Mouse (Mus musculus) hindbrain, embryonic 16.5 days (tissue): ENCODE results near the gene Cldn10. TPM values are rescaled to one million over a fixed set of nuclear protein-coding genes. Genes with fewer than 3 reads are reported as not detected.

ENCODE experiments used
- ATAC-seq: fragments of 200-750 bp; cut with Nextera tagmentation; 2 replicates; pipeline ENCODE4 v1.8.0; 2017; ENCODE audit warnings: moderate TSS enrichment, moderate library complexity
- H3K27ac ChIP-seq: fragments of 300-500 bp; sonication (generic); 2 replicates; pipeline ENCODE4 v1.5.1; 2014; ENCODE audit warnings: low read depth, mild to moderate bottlenecking, control low read depth, low read length, moderate library complexity
- H3K27me3 ChIP-seq: fragments of 300-500 bp; sonication (generic); replicated peaks from 2 replicates; pipeline ENCODE4 v1.6.1; 2014; ENCODE audit warnings: low read length; ENCODE audit not compliant: control insufficient read depth, insufficient read depth
- H3K36me3 ChIP-seq: fragments of 300-500 bp; sonication (generic); 2 replicates; pipeline ENCODE4 v1.6.1; 2014; ENCODE audit warnings: mild to moderate bottlenecking, low read length, moderate library complexity, mixed read lengths; ENCODE audit not compliant: control insufficient read depth, insufficient read depth
- H3K4me1 ChIP-seq: fragments of 300-500 bp; sonication (generic); 2 replicates; pipeline ENCODE4 v1.6.1; 2014; ENCODE audit warnings: low read depth, low read length; ENCODE audit not compliant: control insufficient read depth, insufficient read depth
- H3K4me2 ChIP-seq: fragments of 300-500 bp; sonication (generic); 2 replicates; pipeline ENCODE4 v1.6.1; 2014; ENCODE audit warnings: mild to moderate bottlenecking, low read length, control low read depth, moderate library complexity
- H3K4me3 ChIP-seq: fragments of 300-500 bp; sonication (generic); 2 replicates; pipeline ENCODE4 v1.5.1; 2014; ENCODE audit warnings: mild to moderate bottlenecking, low read length, control low read depth, moderate library complexity
- H3K9ac ChIP-seq: fragments of 300-500 bp; sonication (generic); 2 replicates; pipeline ENCODE4 v1.6.1; 2014; ENCODE audit warnings: low read depth, mild to moderate bottlenecking, control low read depth, low read length, moderate library complexity
- H3K9me3 ChIP-seq: fragments of 300-500 bp; sonication (generic); 2 replicates; pipeline ENCODE4 v1.6.1; 2014; ENCODE audit warnings: mild to moderate bottlenecking, low read length, moderate library complexity; ENCODE audit not compliant: control insufficient read depth
- WGBS: fragments of 180-500 bp; shearing (Covaris S2); extraction: QIAGEN DNeasy Blood & Tissue Kit; methylation state at CpG from one replicate; pipeline ENCODE4 v1.1.7; 2014; 5-methylcytosine and 5-hydroxymethylcytosine counted together
- polyA plus RNA-seq: library from polyadenylated mRNA; unstranded; fragments of >200 nt; fragmentation: Nextera tagmentation; extraction: Ambion mirVana; gene quantifications from 2 replicates; pipeline ENCODE4 v1.2.1, GENCODE M21; 2015

Cldn10 gene
- polyA plus RNA-seq, 1 experiment from 2014 or later: 9.2 TPM

DNA sequence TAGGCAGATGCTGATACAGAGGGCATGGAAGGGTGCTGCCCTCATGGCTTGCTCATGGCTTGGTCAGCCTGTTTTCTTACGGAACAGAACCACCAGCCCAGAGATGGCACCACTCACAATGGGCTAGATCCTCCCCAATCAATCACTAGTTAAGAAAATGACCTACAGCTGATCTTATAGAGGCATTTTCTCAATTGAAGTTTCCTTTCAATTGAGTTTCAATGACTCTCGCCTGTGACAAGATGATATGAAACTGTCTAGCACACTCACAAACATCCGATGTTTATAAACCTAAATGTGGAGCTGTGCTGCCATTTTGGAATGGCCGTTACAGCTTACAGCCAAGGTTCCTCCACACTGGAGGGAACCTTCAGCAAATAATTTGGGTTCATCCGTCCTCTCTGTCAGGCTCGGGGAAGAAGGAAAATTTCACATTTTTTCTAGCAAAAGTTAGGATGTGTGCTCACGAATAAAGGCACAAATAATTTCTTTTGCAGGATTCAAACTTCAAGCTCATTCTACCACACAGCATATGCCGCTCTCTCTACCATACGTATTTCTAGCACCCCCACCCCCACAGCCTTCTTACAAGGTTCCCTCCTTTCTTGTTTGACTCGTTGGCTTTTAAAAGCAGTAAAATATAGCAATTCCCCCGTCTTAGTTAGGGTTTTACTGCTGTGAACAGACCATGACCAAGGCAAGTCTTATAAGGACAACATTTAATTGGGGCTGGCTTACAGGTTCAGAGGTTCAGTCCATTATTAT is 41.8 kb downstream of the Cldn10 start:
- Histone ChIP-seq H3K9me3 (no peaks in the 10 kb centered on the region), H3K4me2 (no peak overlapping the region)

DNA sequence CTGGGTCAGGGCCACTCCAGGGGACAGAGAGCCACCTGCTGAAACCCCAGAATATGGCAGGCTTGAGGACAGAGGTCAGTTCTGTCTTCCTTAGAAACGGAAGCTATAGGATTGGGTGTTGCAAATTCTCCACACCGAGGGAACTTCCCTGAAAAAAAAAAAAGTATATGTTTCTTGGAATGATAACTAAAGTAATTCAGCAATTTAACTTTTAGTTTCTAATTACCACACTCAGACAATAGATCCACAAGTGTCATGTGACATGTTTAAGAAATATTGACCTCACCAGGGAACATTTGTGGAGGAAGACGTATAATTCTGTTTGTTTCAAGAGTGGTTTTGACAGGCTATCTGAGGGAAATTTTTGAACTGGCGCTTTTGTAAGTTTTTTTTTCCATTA is 43.9 kb downstream of the Cldn10 start:
- H3K4me1 ChIP-seq: no peaks in the 10 kb centered on the region
- no peak overlapping the region for H3K9ac ChIP-seq
- no peak overlapping the region for H3K4me2 ChIP-seq
- H3K27me3 ChIP-seq: 0 out of 2 replicates have a peak, but pooled peaks cover 2% of the 10 kb centered on the region
- H3K4me3 ChIP-seq: no peak overlapping the region
- H3K9me3 ChIP-seq: no peaks in the 10 kb centered on the region
- no peaks in the 10 kb centered on the region for H3K36me3 ChIP-seq
- no peak overlapping the region for H3K27ac ChIP-seq
- 72% methylated on average over 4 of the region's 4 CpGs for WGBS
- ATAC-seq: no peak

More for the DNA sequence above, 41.8 kb downstream of the Cldn10 start:
- 94% methylated on average over 11 of the region's 11 CpGs for WGBS
- Histone ChIP-seq H3K9ac (no peak overlapping the region), H3K27ac (no peak overlapping the region), H3K27me3 (no peaks in the 10 kb centered on the region), H3K36me3 (no peaks in the 10 kb centered on the region), H3K4me3 (no peak overlapping the region), H3K4me1 (no peaks in the 10 kb centered on the region)
- no peak for ATAC-seq

DNA sequence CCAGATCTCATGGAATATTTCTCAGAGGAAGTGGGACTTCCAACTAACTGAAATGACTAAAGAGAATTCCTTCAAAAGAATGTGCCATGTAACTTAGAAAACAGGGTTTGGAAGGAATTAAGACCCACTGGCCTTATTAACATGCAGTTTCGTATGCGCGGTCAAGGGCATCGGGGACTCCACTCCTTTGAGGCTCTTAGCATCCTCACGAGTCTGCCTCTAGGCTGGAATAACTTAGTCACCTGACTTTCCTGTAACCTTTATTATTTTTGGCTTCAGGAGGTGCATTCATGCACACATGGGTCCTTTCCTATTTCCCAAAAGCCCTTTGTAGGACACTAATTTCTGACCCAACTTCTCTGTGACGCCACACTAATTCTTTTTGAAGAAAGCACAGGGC is 45.5 kb downstream of the Cldn10 start:
- H3K4me1 ChIP-seq: no peaks in the 10 kb centered on the region
- 90% methylated on average over 6 of the region's 6 CpGs for WGBS

DNA sequence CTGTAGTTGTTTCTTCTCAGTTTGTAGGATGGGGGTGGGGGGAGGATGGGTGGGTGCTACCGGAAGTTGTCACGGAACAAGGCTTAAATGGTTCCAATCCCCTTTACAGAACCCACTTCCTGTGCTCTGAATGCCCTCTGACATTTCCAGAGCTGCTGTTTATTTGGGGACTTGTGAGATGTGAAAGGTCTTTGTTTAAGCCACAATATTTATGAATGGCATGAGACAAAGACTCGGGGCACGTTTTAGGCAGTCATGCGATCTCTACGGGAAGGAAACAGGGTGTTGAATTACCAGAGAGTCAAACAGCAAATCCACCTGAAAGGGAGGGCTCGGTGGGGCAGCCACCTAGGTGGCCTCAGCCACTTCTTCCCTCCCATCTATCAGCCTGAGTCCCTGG is 46.6 kb downstream of the Cldn10 start:
- H3K9me3 ChIP-seq: no peaks in the 10 kb centered on the region
- no peak overlapping the region for H3K9ac ChIP-seq
- H3K36me3 ChIP-seq: no peaks in the 10 kb centered on the region
- no peaks in the 10 kb centered on the region for H3K4me1 ChIP-seq
- WGBS: 14% methylated on average over 7 of the region's 7 CpGs
- ATAC-seq: no peak
- 0 out of 2 replicates have a peak, but pooled peaks cover 2% of the 10 kb centered on the region for H3K27me3 ChIP-seq
- H3K4me2 ChIP-seq: no peak overlapping the region
- no peak overlapping the region for H3K4me3 ChIP-seq
- no peak overlapping the region for H3K27ac ChIP-seq

More for the DNA sequence above, 45.5 kb downstream of the Cldn10 start:
- Histone ChIP-seq H3K9ac (no peak overlapping the region), H3K4me3 (no peak overlapping the region), H3K27ac (no peak overlapping the region), H3K27me3 (0 out of 2 replicates have a peak, but pooled peaks cover 2% of the 10 kb centered on the region), H3K36me3 (no peaks in the 10 kb centered on the region), H3K4me2 (no peak overlapping the region), H3K9me3 (no peaks in the 10 kb centered on the region)
- ATAC-seq: no peak

DNA sequence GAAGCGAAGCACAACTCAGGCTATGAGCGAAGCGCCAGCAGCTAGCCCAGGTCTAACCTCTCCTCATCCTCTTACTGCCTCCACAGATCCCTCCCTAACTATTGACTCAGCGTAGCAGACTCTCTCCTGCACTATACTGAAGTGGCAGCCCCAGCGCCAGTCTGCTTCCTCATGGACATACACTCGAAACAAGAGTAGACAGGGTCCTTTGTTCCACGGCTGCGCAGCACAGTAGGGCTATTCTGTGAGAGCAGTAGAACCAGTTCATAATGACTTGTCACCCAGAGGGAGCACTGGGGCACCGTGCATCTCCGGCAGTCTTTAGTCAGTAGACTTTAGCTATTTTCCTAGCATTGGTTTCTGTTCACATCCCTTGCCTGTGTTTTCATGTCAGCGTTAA is 48.4 kb downstream of the Cldn10 start:
- Histone ChIP-seq H3K27me3 (0 out of 2 replicates have a peak, but pooled peaks cover 2% of the 10 kb centered on the region), H3K9ac (no peak overlapping the region), H3K36me3 (no peaks in the 10 kb centered on the region), H3K27ac (no peak overlapping the region), H3K4me3 (no peak overlapping the region), H3K9me3 (no peaks in the 10 kb centered on the region), H3K4me2 (no peak overlapping the region), H3K4me1 (no peaks in the 10 kb centered on the region)
- no peak for ATAC-seq
- 75% methylated on average over 11 of the region's 11 CpGs for WGBS

DNA sequence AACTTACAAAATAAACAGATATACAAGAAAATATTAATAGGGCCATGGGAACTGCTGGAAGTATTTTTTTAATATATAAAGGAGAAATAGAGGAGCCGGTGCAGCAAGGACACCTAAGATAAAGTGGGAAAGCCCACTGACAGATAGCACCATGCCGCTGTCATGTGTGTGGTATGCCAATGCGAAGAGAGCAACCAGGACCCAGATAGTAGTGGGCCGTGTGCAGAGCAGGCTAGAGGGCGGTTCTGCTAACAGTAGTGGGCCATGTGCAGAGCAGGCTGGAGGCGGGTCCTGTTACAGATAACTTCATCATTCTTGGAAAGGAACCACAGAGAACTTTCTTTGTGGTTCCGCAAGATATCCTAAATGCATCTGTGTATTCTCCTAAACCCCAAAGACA is 49.0 kb downstream of the Cldn10 start:
- Histone ChIP-seq H3K4me1 (no peaks in the 10 kb centered on the region), H3K9me3 (no peaks in the 10 kb centered on the region), H3K27ac (no peak overlapping the region), H3K4me3 (no peak overlapping the region), H3K36me3 (no peaks in the 10 kb centered on the region), H3K27me3 (0 out of 2 replicates have a peak, but pooled peaks cover 2% of the 10 kb centered on the region), H3K4me2 (no peak overlapping the region), H3K9ac (no peak overlapping the region)
- WGBS: 93% methylated on average over 7 of the region's 7 CpGs
- ATAC-seq: no peak

DNA sequence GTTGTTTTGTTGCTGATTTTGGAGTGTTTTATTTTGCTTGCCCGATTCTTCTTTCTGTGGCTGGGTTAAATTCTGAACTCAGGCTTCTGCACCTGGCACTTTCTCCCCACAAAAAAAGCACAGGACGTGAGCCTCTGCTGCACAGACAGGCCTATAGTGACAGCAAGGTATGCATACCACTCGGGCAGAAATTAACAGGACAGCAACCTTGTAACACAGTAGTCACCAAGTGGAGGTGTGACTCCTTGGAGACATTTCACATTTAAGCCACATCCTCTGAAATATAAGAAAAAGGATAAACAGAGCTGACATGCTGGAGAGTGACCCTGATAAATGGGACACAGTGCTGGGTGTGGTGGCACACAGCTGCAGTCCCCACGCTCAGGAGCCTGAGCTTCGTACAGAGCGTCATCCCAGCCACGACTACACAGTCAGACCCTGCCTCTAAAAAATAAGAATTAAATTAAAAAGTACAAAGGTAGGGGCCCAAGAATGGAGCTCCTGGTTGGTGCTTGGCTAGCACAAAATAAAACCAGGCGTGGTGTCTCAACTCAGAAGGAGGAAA is 50.9 kb downstream of the Cldn10 start:
- Histone ChIP-seq H3K9ac (no peak overlapping the region), H3K27me3 (0 out of 2 replicates have a peak, but pooled peaks cover 2% of the 10 kb centered on the region), H3K4me1 (no peaks in the 10 kb centered on the region), H3K9me3 (no peaks in the 10 kb centered on the region), H3K36me3 (no peaks in the 10 kb centered on the region), H3K4me2 (no peak overlapping the region), H3K27ac (no peak overlapping the region), H3K4me3 (no peak overlapping the region)
- 80% methylated on average over 8 of the region's 8 CpGs for WGBS
- no peak for ATAC-seq

DNA sequence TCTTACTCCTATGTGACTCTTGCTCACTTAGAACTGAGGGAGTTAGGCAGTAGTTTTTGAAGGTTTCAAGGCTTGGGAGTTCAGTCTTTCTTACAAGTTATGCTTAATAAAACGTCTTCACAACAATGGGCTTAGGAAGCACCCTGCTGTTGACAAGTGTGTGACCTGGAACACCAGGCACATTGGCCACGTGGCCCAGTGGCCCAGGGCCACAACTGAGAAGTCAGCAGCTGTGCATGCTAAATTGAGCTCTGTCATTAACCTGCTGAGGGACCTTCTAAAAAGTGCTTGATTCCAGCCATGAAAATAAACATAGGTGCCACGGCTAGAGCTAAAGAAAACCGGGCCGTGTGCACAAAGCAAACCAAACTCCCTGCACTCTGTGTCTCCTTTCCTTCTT is 51.7 kb downstream of the Cldn10 start:
- no peak overlapping the region for H3K27ac ChIP-seq
- WGBS: 55% methylated on average over 5 of the region's 5 CpGs

DNA sequence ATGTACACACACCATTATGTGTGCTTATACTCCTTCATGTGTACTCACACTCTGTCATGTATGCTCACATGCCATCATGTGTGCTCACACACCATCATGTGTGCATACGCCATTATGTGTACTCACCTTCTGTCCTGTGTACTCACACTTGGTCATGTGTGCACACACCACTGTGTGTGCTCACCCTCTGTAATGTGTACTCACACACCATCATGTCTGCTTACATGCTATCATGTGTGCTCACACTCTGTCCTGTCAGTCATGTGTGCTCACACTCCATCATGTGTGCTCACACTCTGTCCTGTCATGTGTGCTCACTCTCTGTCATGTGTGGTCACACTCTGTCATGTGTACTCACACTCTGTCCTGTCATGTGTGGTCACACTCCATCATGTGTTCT is 52.3 kb downstream of the Cldn10 start:
- WGBS: 100% methylated on average over 1 of the region's 1 CpGs
- Histone ChIP-seq H3K4me1 (no peaks in the 10 kb centered on the region), H3K27ac (no peak overlapping the region), H3K9me3 (no peaks in the 10 kb centered on the region), H3K27me3 (0 out of 2 replicates have a peak, but pooled peaks cover 2% of the 10 kb centered on the region), H3K9ac (no peak overlapping the region), H3K4me3 (no peak overlapping the region), H3K4me2 (no peak overlapping the region), H3K36me3 (no peaks in the 10 kb centered on the region)
- no peak for ATAC-seq

More for the DNA sequence above, 51.7 kb downstream of the Cldn10 start:
- H3K9ac ChIP-seq: no peak overlapping the region
- H3K36me3 ChIP-seq: no peaks in the 10 kb centered on the region
- H3K4me3 ChIP-seq: no peak overlapping the region
- no peaks in the 10 kb centered on the region for H3K9me3 ChIP-seq
- no peaks in the 10 kb centered on the region for H3K4me1 ChIP-seq
- 0 out of 2 replicates have a peak, but pooled peaks cover 2% of the 10 kb centered on the region for H3K27me3 ChIP-seq
- no peak for ATAC-seq
- H3K4me2 ChIP-seq: no peak overlapping the region
